Mouse (Mus musculus) cerebral cortex, adult 2 months (tissue): ENCODE results near the gene Leo1.

ENCODE experiments used
- WGBS: fragments of 180-500 bp; shearing (Covaris S2); methylation state at CpG from one replicate; pipeline ENCODE4 v1.1.7; 2018; 5-methylcytosine and 5-hydroxymethylcytosine counted together

Gene Leo1

DNA sequence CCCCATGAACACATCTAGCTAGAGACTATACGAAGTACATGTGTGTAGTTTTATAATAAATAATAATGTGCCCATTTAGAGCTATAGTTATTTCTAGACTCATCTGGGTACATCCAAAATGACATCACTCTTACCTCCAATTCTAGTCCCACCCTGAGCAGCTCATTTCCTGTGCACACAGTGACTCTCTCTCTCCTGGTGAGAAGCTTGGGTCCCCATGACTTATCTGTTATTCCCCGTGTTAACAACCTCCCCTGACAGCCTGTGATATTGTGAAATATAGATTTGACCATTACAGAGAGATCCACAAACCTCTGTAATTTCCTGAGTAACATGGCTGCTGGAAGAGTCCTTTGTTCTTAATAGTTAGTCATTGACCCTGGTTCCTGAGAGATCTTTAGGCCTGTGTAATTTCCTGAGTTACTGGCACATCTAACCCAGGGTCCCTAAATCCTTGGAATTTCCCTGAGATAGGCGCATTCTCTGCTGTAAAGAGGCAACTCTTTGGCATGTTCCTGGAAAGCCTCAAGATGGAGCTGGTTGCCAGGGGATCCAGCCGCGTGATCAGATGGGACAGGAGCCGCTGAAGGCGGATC is 15.4 kb upstream of the Leo1 start:
- WGBS, result 83% methylated on average over 7 of the region's 7 CpGs

DNA sequence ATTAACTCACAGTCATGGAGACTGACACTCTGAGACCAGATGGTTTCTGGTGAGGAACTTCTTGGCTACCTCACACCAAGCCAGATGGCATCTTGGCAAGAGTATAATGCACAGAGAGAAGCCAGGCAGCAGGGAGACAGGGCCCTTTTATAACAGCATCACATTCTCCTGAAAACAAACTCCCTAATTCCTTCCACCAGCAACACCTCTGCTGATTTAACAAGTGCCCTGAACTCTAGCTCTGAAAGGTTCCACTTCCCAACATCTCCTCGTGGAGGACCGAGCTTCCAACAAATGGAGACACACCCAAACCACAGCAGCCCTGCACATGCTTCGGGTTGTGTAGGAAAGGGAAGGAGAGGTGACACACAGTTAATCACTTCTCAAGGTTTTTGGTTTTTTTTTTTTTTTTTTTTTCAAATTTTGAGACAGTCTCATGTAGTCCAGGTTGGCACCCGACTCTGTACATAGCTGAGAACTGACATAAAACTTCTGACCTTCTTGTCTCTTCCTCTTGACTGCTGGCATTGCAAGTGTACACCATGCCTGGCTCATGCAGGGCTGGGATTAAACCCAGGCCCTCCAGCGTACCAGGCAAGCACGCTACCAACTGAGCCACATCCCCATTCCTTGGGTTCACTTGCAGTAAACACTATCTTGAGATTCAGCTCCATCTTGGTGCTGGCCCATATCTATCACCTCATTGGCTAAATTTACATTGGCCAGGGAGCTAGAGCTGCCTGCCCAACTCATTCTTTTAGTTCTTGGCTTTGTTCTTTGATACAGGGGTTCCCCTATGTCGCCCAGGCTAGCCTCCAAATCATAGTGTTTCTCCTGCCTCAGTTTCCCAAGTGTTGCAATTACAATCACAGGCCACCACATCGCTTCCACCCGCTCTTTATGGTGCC is 13.7 kb upstream of the Leo1 start:
- 70% methylated on average over 9 of the region's 9 CpGs for WGBS

DNA sequence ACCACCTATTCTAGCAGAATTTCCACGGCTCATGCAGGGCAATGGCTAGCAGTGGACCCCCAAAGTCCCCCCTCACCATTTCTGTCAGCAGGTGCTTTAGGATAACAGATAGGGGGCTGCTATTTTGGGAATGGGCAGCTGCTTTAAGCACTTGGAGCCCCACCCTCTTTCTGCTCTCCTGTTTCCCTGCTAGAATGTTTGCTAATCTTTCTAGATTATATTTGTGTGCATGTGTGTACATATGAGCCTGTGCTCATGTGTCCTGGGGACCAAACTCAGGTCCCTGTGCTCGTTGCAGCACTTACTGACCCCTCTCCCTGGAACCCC is 13.1 kb upstream of the Leo1 start:
- 78% methylated on average over 2 of the region's 2 CpGs for WGBS

DNA sequence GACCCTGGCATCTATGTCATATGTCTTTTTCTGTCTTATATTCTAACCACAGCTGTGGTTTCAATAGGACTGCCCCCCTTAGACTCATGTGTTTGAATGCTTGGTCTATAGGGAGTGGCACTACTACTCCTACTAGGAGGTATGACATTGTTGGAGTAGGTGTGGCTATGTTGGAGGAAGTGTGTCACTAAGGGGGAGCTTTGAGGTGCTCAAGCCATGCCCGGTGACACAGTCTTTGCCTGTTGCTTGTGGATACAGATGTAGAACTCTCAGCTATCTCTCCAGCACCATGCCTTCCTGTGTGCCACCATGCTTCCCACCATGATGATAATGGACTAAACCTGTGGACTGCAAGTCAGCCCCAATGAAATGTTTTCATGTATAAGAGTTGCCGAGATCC is 12.3 kb upstream of the Leo1 start:
- 89% methylated on average over 2 of the region's 2 CpGs for WGBS

DNA sequence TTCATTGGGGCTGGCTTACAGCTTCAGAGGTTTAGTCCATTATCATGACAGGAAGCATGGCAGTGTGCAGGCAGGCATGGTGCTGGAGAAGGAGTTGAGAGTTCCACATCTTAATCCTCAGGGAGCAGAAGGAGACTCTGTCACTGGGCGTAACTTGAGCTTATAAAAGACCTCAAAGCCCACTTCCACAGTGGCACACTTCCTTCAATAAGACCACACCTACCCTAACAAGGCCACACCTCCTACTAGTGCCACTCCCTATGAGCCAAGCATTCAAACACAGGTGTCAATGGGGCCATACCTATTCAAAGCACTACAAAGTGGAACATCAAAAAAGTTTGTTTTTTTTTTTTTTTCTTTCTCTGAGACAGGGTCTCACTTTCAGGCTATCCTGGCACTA is 11.7 kb upstream of the Leo1 start:
- 84% methylated on average over 1 of the region's 1 CpGs for WGBS

DNA sequence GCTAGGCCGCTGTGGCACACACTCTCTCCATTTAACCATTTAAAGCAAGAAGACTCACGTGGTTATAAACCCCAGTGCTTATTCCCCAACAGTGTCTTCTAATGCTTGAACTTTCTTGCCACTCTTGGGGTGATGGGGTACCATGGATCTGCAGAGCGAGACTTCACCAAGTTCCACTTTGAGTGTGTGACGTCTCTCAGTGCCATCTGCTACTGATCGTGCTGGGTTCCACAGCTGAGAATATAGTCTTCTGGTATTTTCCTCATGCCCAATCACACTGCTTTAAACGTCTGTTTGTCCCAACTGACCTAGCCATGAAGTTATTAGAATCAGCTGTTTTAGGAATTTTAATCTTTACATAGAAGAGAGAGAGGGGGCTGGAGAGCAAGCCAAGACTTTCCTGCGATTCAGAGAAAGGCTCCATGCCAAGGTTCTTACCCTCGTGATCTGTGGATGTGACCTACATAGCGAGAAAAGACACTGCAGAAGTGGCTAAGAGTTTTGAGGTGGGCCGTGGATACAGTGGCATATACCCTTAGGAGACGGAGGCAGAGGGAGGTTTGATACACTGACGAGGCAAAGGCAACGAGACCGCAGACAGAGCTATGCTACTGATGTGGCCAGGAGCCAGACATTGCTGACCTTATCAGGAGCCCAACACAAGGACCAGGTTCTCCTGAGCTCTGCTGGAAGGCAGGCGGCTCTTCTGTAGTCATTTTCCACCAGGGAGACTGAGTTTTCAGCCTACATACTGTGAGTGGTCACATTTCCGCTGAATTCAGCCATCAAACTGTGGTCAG is 10.3 kb upstream of the Leo1 start:
- 46% methylated on average over 16 of the region's 16 CpGs for WGBS

DNA sequence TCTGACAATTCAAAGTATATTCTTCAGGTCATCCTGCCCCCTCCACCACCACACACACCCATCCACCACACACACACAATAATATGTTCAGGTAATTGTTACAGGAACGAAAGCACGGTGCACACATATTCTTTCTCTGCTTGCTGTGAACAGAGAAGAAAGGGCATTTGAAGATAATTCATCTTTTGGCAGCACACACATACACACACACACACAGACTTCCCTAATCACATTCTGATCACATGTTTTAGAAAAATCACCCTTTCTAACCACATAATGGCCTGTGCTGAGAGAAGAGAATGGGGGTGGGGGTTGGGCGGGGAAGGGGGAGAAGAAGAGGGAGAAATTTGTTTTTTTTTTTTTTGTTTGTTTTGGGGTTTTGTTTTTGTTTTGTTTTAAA is 8.6 kb upstream of the Leo1 start:
- 69% methylated on average over 3 of the region's 3 CpGs for WGBS

DNA sequence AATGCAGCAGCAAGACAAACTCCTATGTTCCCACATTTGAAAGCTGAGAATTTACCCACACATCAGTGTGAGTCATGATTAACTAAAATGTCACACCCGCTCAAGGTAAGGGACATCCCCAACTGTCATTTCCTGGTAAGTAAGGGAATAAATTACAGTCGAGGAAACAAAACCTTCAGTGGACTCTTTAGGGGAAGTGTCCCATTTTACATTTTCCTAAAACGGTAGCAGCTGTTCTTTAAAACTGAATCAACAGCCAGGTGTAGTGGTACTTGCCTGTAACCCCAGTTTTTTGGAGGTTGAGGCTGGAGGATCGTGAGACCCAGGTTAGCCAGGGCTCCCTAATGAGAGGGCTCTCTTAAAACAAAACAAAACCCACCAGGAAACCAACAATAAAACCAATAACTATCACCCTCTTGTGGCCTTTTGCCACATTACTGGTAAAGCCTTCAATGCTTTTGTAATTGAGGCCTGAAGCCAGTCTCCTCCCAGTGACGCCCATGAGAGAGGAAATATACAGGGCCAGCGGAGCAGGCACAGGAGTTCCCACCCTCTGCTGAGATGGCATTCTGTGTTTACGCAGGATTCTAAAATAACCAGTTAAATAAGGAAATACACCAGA is 7.0 kb upstream of the Leo1 start:
- 26% methylated on average over 7 of the region's 7 CpGs for WGBS

DNA sequence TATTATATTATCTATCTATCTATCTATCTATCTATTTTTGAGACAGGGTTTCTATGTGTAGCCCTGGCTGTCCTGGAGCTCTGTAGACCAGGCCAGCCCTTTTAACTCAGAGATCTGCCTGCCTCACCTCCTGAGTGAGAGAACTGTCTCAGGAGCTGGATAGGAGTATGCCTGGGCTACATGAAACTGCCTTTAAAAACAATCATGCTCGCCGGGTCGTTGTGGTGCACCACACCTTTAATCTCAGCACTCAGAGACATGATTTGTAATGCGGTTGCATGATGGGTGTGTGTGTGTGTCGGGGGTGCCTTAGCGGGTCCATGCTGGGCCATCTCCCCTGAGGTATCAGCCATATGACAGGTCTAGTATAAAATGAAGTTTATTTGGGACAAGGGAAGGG is 6.5 kb upstream of the Leo1 start:
- WGBS, result 76% methylated on average over 6 of the region's 6 CpGs

DNA sequence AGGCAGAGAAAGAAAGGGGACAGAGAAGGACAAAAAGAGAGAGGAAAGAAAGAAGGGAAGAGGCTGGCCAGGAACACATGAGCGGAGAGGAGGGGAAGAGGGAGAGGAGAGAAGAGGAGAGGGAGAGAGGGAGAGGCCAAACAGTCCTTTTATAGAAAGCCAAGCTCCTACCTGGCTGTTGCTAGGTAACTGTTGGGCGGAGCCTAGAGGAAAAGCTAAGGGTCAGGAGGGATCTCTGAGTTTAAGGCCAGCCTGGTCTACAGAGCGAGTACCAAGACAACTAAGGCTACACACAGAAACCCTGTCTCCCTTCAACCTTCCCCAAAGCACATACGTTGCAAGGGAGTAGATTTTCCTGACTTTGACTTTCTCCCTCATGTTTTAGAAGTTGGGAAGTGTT is 6.0 kb upstream of the Leo1 start:
- WGBS, result 87% methylated on average over 4 of the region's 4 CpGs

DNA sequence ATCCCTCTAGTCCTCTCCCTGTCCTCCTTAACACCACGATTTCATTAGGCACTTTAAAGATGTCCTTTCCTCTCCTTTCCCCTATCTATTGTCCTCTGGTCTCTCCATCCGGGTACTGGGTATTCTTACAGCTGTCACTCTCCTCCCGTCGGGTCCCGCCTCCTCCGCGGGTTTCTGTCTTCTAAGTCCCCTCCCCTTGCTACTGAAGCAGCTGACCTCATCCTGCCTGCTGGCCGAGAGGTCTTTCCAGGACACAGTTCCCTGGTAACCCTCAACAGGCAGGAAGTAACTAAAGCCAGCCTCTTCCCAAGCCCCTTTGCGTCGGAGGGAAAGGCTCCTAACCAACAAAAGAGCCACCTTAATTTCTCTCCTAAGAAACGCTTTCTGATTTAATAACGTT is 5.4 kb upstream of the Leo1 start:
- WGBS, result 16% methylated on average over 12 of the region's 12 CpGs

DNA sequence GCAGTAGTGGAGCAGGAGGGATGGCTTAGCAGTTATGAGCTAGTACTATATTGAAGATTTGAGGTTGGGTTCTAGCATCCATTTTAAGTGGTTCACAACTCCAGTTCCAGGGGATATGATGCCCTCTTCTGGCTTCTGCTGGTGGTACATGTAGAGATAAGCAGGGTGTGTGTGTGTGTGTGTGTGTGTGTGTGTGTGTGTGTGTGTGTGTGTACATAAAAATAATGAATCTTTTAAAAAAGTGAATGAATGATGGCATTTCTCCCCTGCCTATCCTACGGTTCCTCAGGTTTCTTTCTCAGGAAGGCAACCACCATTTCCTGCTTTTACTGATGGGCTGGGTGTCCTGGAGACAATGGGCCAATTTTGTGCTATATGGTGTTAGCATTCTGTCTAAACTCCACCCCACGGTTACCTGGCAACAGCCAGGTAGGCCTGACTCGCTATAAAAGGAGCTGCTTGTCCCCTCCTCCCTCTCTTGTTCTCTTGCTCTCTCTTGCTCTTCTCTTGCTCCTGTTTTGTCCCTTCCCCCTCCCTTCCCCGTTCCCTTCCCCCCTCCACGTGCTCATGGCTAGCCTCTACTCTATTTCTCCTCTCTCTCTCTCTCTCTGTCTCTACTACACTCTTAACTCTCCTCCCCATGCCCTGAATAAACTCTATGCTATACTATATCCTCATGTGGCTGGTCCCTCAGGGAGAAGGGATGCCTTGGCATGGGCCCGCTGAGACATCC is 3.5 kb upstream of the Leo1 start:
- 40% methylated on average over 6 of the region's 6 CpGs for WGBS

DNA sequence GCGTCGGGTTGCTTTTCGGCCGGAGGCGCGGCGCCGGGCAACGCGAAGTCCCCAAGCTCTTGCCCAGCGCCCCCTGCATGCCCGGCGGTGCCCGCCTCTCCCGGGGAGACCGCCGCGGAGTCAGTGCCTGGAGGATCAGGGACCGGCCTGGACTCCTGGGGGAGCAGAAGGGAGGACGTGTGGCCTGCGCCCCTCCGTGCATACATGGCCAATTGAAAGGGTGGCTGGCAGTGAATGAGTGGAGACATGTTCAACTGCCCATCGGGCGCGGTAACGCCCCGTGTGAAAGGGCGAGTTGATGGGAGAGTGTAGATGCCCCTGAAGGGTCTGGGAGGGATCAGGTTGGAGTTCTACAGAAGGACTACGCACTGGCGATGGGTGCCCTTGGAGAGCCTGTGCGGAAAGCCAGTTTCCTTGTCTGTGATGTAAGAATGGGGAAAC is 387 bp downstream of the Leo1 start:
- WGBS, result 0% methylated on average over 30 of the region's 31 CpGs

DNA sequence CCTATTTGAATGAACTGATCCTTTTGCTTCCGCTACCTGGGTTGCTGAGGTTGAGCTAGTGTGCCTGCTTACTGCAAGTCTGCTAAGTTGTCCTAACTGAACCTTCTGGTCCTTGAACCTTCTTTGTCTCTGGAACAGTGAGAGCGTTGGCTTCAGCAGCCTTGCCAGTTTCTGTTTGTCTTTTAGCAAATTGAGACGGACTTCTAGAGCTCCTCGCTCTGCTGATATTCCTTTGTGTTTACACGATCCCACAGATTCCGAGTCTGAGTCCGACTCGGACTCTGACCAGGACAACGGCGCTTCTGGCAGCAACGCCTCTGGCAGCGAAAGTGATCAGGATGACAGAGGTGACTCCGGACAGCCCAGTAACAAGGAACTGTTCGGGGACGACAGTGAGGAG is 3.7 kb downstream of the Leo1 start:
- 85% methylated on average over 15 of the region's 15 CpGs for WGBS

DNA sequence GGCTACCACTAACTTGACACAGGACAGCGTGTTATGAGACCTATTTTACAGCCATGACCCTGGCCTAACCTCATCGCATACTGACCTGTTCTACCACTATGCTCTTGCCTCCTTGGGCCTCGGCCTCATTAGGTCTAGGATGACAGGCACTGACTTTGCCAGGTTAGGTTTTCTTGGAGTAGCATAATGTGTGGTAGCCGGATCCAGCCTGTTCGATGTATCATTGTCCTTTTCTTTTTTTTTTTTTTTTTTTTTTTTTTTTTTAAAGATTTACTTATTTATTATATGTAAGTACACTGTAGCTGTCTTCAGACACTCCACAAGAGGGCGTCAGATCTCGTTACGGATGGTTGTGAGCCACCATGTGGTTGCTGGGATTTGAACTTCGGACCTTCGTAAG is 5.2 kb downstream of the Leo1 start:
- 83% methylated on average over 10 of the region's 10 CpGs for WGBS

DNA sequence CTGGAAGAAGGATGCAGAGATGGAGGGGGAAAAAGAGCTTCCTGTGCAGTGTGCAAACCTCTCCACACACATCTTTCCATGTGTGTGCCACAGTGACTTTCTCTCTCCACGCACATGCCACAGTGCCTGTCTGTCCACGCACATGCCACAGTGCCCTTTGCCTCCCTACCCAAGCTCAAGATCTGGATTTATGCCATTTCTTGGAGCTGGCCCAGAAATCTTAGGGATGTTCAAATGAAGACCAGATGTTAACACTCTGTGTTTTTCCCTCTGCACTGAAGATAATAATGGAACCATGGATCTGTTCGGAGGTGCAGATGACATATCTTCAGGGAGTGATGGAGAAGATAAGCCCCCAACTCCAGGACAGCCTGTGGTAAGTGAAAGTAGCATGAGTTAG is 6.7 kb downstream of the Leo1 start:
- WGBS, result 80% methylated on average over 3 of the region's 3 CpGs

DNA sequence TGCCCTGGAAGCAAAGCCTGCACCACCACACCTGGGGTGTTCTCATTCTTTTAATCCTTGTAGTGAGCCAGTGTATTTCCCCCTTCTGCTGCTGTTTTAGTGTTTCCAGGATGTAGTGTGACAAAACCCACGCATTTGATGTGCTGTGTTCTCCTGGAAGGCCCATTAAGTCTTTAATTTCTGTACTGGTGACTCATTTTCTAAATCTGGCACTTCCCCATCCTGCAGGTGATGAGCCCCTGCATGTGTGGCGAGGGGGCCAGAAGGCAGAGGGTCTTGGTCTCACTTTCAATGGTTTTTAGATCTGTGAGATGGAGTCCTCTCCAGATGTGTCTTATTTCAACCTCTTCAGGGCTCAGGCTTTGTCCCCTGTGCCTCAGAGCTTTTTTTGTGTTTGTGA is 12.7 kb downstream of the Leo1 start:
- WGBS, result 79% methylated on average over 2 of the region's 2 CpGs

DNA sequence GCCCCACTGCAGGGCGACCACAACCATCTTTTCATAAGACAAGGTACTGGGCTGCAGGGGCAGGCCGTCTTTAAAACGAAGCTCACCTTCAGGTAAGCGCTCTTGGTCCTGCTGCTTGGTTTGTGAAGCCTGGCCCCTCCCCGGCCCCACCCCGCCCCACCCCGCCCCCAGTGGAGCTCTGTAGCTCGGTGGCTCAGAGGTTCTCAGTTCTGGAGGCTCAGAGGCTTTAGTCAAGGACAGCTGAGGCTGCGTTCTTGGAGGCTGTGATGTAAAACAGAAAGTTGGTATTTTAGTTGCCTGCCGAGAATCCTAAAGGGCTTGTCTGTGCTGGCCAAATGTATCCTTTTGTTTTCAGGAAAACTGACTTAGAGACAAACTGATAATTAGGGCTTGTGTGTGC is 14.4 kb downstream of the Leo1 start:
- 72% methylated on average over 10 of the region's 10 CpGs for WGBS

DNA sequence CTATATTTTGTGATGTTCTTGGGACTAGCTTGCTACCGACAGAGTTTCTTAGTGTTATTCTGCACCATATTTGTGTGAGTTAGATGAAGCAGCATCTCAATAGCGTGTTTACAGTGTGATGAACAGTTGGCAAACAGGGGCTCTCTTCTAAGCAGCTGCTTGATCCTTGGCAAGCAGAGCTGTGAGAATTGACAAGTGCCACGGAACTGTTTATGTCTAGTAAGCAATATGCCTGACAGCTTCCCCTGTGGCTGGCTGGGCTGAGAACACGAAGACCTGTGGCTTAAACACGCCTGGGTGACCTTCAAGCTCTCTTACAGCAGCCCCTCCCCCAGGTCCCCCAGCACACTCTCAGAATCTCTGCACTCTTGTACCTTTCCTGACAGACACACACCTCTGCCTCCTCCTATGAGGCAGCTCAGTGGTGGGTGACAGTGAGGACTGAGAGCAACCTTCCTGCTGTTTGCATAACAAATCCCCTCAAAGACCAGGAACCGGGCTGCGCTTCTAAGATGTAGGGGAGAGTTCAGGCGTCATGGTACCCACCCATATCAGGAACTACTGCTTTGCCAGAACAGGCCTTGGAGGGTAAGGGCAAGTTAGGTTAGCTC is 21.8 kb downstream of the Leo1 start:
- WGBS, result 62% methylated on average over 8 of the region's 8 CpGs

DNA sequence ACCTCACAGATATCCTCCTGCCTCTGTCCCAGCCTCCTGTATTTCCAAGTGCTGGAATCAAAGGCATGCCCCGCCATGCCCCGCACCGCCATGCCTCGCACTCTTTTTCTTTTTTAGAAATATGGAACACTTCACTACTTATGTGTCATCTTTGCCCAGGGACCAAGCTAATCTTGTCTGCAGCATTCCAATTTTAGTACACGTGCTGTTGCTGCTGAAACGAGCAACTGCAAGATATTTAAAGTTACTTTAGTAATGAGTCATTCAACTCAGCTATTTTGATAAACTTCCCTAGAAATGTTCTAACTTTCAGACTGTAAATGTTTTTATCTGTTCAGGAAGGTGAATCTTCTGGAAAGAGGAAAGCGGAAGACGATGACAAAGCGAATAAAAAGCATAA is 24.5 kb downstream of the Leo1 start:
- 40% methylated on average over 9 of the region's 9 CpGs for WGBS

DNA sequence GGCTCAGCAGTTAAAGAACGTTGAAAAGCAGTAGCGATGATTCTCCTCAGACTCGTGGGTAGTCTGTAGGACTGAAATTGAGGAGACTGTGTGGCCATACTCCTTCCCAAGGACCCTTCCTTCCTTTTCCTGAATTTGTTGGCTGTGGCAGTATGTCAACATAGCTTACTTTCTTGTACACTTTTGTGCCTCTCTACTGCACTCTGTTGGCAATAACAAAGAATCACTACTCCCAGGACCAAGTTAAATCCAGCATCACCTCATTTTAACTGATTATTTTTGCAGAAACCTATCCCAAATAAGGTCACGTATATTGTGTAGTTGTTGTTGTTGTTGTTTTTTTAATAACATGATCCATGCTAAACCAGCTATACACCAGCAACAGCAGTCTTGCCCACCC is 25.3 kb downstream of the Leo1 start:
- WGBS, result 69% methylated on average over 4 of the region's 4 CpGs
